Mouse (Mus musculus) intestine, postnatal 0 days (tissue): ENCODE measurements around the gene Wnt1. TPM values are rescaled to one million over a fixed set of nuclear protein-coding genes. Genes with fewer than 3 reads are reported as not detected.
A peak's percentile ranks its signal among the peaks of the same experiment; 100 is the strongest.

Source experiments
- ATAC-seq: fragments of 200-750 bp; cut with Nextera tagmentation; 2 replicates; pipeline ENCODE4 v1.8.0; 2017; ENCODE audit warnings: mild to moderate bottlenecking, moderate TSS enrichment, moderate library complexity
- H3K27ac ChIP-seq: fragments of 300-500 bp; sonication (generic); 2 replicates; pipeline ENCODE4 v1.5.1; 2014; ENCODE audit warnings: mild to moderate bottlenecking, low read depth, low read length, moderate library complexity
- H3K27me3 ChIP-seq: fragments of 300-500 bp; sonication (generic); replicated peaks from 2 replicates; pipeline ENCODE4 v1.6.1; 2014; ENCODE audit warnings: low read length, mixed read lengths; ENCODE audit not compliant: control insufficient read depth, insufficient read depth
- H3K36me3 ChIP-seq: fragments of 300-500 bp; sonication (generic); 2 replicates; pipeline ENCODE4 v1.6.1; 2014; ENCODE audit warnings: mild to moderate bottlenecking, moderate library complexity; ENCODE audit not compliant: control insufficient read depth, insufficient read depth
- H3K4me1 ChIP-seq: fragments of 300-500 bp; sonication (generic); replicated peaks from 2 replicates; pipeline ENCODE4 v1.6.1; 2014; ENCODE audit warnings: antibody characterized with exemption, low read length, mixed read lengths; ENCODE audit not compliant: control insufficient read depth, insufficient read depth
- H3K4me2 ChIP-seq: fragments of 300-500 bp; sonication (generic); replicated peaks from 2 replicates; pipeline ENCODE4 v1.6.1; 2014; ENCODE audit warnings: low read depth, mild to moderate bottlenecking, moderate library complexity
- H3K4me3 ChIP-seq: fragments of 300-500 bp; sonication (generic); 2 replicates; pipeline ENCODE4 v1.5.1; 2014; ENCODE audit warnings: low read depth, low read length
- H3K9ac ChIP-seq: fragments of 300-500 bp; sonication (generic); 2 replicates; pipeline ENCODE4 v1.6.1; 2014; ENCODE audit warnings: mild to moderate bottlenecking, low read depth, low read length
- H3K9me3 ChIP-seq: fragments of 300-500 bp; sonication (generic); 2 replicates; pipeline ENCODE4 v1.6.1; 2016; ENCODE audit warnings: mixed run types; ENCODE audit not compliant: control insufficient read depth
- CTCF ChIP-seq: sonication (generic); IDR thresholded peaks from 2 replicates; pipeline ENCODE4 v1.5.1; 2016; ENCODE audit warnings: low read depth, mild to moderate bottlenecking, control low read depth, antibody characterized with exemption, moderate library complexity
- WGBS: fragments of 180-500 bp; shearing (Covaris S2); extraction: QIAGEN DNeasy Blood & Tissue Kit; methylation state at CpG from one replicate; pipeline ENCODE4 v1.1.7; 2014; 5-methylcytosine and 5-hydroxymethylcytosine counted together
- polyA plus RNA-seq: library from polyadenylated mRNA; unstranded; fragments of >200 nt; fragmentation: Nextera tagmentation; extraction: Ambion mirVana; gene quantifications from 2 replicates; pipeline ENCODE4 v1.2.1, GENCODE M21; 2015

Wnt1 gene
- polyA plus RNA-seq, 1 experiment from 2014 or later: not detected

DNA sequence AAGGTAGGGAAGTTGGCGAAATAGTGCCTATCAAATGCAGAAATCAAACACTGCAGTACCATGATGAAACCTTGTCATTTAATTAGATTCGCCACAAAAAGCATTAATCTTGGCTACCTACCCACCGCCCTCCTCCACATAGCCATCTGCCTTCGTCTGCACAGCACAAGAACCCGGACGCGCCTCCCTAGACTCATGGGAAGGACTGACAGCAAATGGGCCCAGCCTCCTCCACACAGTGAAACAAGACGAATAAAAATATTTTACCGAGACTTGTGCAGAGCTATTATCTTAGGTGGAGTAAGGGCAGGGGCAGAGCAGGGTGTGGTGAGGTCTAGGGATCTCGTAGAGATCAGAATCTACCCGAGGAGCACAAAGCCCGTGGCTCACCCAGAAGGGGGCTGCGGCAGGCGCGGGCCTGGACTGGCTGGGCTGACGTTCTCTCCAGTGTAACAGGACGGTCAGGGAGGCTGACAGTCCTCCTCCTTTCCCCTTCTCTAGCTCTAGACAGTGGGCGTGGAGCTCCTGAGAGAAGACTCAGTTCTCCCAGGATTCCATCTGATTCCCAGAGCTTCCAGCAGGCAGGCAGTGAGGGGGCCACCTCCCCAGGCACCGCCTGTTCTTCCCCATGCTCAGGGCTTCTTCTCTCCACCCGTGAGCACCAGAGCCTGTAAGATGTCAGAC is 23.2 kb downstream of the Wnt1 start:
- H3K4me2 ChIP-seq: no peak overlapping the region
- H3K9ac ChIP-seq: no peak overlapping the region
- 86% methylated on average over 20 of the region's 20 CpGs for WGBS
- no peak for ATAC-seq
- H3K4me1 ChIP-seq: 0 out of 2 replicates have a peak, but pooled peaks cover 6% of the 10 kb centered on the region
- no peak overlapping the region for H3K4me3 ChIP-seq
- TF ChIP-seq CTCF: no peak
- peaks cover 38% of the 10 kb centered on the region for H3K36me3 ChIP-seq
- H3K27me3 ChIP-seq: peaks cover 21% of the 10 kb centered on the region
- no peak overlapping the region for H3K27ac ChIP-seq
- no peaks in the 10 kb centered on the region for H3K9me3 ChIP-seq

GRCm38 (mm10) chr15:98818171-98818570 is 28.5 kb downstream of the Wnt1 start:
- 94% methylated on average over 7 of the region's 7 CpGs for WGBS
- Histone ChIP-seq H3K4me1 (no peaks in the 10 kb centered on the region), H3K4me3 (no peak overlapping the region), H3K4me2 (no peak overlapping the region), H3K9ac (no peak overlapping the region), H3K27me3 (no peaks in the 10 kb centered on the region), H3K9me3 (no peaks in the 10 kb centered on the region), H3K36me3 (peaks cover 38% of the 10 kb centered on the region), H3K27ac (no peak overlapping the region)
- TF ChIP-seq CTCF: peak; percentile 18; the same call in 1 of the 2 replicates
- ATAC-seq: no peak

GRCm38 (mm10) chr15:98820937-98821336 is 31.3 kb downstream of the Wnt1 start:
- ATAC-seq: no peak
- WGBS: 90% methylated on average over 4 of the region's 4 CpGs

GRCm38 (mm10) chr15:98821403-98821802 is 31.7 kb downstream of the Wnt1 start:
- H3K27ac ChIP-seq: no peak overlapping the region
- no peaks in the 10 kb centered on the region for H3K27me3 ChIP-seq
- H3K36me3 ChIP-seq: peaks cover 34% of the 10 kb centered on the region
- peak; percentile 66 for TF ChIP-seq CTCF
- ATAC-seq: no peak
- no peaks in the 10 kb centered on the region for H3K9me3 ChIP-seq
- no peak overlapping the region for H3K4me3 ChIP-seq
- 50% methylated on average over 10 of the region's 10 CpGs for WGBS
- H3K4me1 ChIP-seq: no peaks in the 10 kb centered on the region
- no peak overlapping the region for H3K9ac ChIP-seq
- H3K4me2 ChIP-seq: no peak overlapping the region

More at GRCm38 (mm10) chr15:98820937-98821336, 31.3 kb downstream of the Wnt1 start:
- no peaks in the 10 kb centered on the region for H3K27me3 ChIP-seq
- no peak overlapping the region for H3K9ac ChIP-seq
- no peak overlapping the region for H3K4me2 ChIP-seq
- no peaks in the 10 kb centered on the region for H3K9me3 ChIP-seq
- H3K4me1 ChIP-seq: no peaks in the 10 kb centered on the region
- peaks cover 34% of the 10 kb centered on the region for H3K36me3 ChIP-seq
- no peak for TF ChIP-seq CTCF
- H3K27ac ChIP-seq: no peak overlapping the region
- H3K4me3 ChIP-seq: no peak overlapping the region

- Histone ChIP-seq H3K36me3 (peaks cover 29% of the 10 kb centered on the region; the same call in 1 of the 2 replicates), H3K27ac (no peak overlapping the region), H3K4me2 (no peak overlapping the region), H3K4me3 (no peak overlapping the region), H3K27me3 (no peaks in the 10 kb centered on the region), H3K9me3 (no peaks in the 10 kb centered on the region), H3K9ac (no peak overlapping the region), H3K4me1 (no peaks in the 10 kb centered on the region)
- no peak for ATAC-seq
- WGBS: 81% methylated on average over 5 of the region's 5 CpGs
- no peak for TF ChIP-seq CTCF
Measured at GRCm38 (mm10) chr15:98822147-98822546, 32.5 kb downstream of the Wnt1 start.

DNA sequence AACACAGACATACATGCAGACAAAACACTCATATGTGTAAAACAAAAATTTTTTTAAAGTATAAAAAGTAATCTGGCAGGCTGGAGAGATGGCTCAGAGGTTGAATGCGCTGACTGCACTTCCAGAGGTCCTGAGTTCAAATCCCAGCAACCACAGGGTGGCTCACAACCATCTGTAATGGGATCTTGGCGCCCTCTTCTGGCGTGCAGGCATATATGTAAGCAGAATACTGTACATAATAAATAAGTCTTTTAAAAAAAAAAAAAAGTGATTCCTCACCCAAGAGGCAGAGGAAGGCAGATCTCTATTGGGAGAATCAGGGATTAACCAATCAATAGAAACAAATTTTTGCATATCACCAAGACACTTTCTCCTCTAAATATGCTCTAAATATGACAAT is 33.8 kb downstream of the Wnt1 start:
- Histone ChIP-seq H3K4me3 (no peak overlapping the region), H3K36me3 (peaks cover 37% of the 10 kb centered on the region; the same call in 1 of the 2 replicates), H3K9ac (no peak overlapping the region), H3K9me3 (no peaks in the 10 kb centered on the region), H3K4me1 (no peaks in the 10 kb centered on the region), H3K27ac (no peak overlapping the region), H3K27me3 (no peaks in the 10 kb centered on the region), H3K4me2 (no peak overlapping the region)
- WGBS: 77% methylated on average over 3 of the region's 3 CpGs
- no peak for ATAC-seq
- TF ChIP-seq CTCF: peak; percentile 49
